7 mouse cellular contexts compared by ENCODE assay signal in the genomic region with DNA sequence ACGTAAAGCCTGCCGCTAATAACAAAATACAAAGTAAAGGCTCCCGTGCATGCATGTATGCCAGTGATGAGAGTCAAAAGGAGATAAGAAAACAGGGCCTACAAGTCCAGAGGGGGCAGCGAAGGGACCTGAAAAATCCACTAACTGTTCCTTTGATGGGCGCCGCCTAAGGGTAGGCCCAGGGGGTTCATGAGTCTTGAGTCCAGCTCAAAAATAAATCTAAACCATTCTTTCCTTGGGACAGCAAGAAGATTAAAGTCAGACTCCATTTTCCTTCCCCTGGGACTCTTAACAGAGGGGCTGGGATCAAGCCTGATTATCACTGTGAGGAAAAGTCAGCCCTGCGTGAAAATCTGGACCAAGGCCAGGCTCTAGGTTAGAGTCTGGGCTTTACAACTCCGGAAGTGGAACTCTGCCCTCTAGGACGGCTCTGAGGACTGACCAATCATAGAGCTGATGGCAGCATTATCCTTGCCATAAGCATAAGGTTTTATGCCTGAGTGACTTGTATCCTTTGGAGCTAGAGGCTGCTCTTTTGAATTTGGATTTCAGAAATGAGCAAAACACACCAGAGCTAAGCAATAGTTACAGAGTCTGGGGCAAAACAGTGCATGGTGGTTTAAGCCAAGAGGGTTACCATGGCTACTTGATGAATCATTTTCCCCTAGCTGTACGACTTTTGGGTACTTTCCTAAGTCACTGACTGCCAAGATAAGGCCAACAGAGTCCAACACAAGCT.
DNase-seq lines count a peak whose midpoint lies in the region; ATAC-seq and TF ChIP-seq lines count a peak whose summit lies in the region.

No protein-coding gene starts in this region.

- no peak for TF ChIP-seq EP300 in lung, postnatal 0 days (IDR thresholded peaks at IDR 0.05)
- no peak for TF ChIP-seq EP300 in stomach, postnatal 0 days (optimal IDR thresholded peaks at IDR 0.05)

- H3K4me3 ChIP-seq in intestine, embryonic 14.5 days (ENCODE audit: low read depth, low read length) = no peak overlapping the region
- H3K4me3 ChIP-seq in lung, postnatal 0 days (ENCODE audit: low read depth, low read length) = no peak overlapping the region
- no peak overlapping the region for H3K4me3 ChIP-seq in stomach, postnatal 0 days (ENCODE audit: low read depth, low read length)

- 71% methylated on average over 10 of the region's 10 CpGs for WGBS in intestine, embryonic 14.5 days
- 64% methylated on average over 10 of the region's 10 CpGs for WGBS in lung, postnatal 0 days
- 54% methylated on average over 10 of the region's 10 CpGs for whole genome bisulfite sequencing in stomach, postnatal 0 days

- no peaks in the 10 kb centered on the region; the same call in 1 of the 2 replicates for H3K36me3 ChIP-seq in intestine, embryonic 14.5 days (ENCODE audit: control insufficient read depth, insufficient read depth, low read length)
- peaks cover 10% of the 10 kb centered on the region; the same call in 1 of the 2 replicates for H3K36me3 ChIP-seq in lung, postnatal 0 days (ENCODE audit: insufficient read depth, low read length)
- H3K36me3 ChIP-seq in stomach, postnatal 0 days (ENCODE audit: control insufficient read depth, insufficient read depth, low read length) = no peaks in the 10 kb centered on the region

- H3K4me2 ChIP-seq in intestine, embryonic 14.5 days (ENCODE audit: low read length) = no peak overlapping the region
- no peak overlapping the region for H3K4me2 ChIP-seq in lung, postnatal 0 days (replicated peaks; ENCODE audit: low read depth, low read length)
- no peak overlapping the region for H3K4me2 ChIP-seq in stomach, postnatal 0 days (replicated peaks; ENCODE audit: low read depth)

- H3K9me3 ChIP-seq in intestine, embryonic 14.5 days (ENCODE audit: control insufficient read depth, low read length) = no peaks in the 10 kb centered on the region
- no peaks in the 10 kb centered on the region for H3K9me3 ChIP-seq in lung, postnatal 0 days (ENCODE audit: low read length)
- H3K9me3 ChIP-seq in stomach, postnatal 0 days (ENCODE audit: control insufficient read depth, low read length) = no peaks in the 10 kb centered on the region

- H3K4me1 ChIP-seq in intestine, embryonic 14.5 days (replicated peaks; ENCODE audit: control insufficient read depth, insufficient read depth, low read length) = peaks cover 11% of the 10 kb centered on the region; the same call in 1 of the 2 replicates
- peaks cover 3% of the 10 kb centered on the region; the same call in 1 of the 2 replicates for H3K4me1 ChIP-seq in lung, postnatal 0 days (ENCODE audit: insufficient read depth, low read depth, low read length)
- peaks cover 2% of the 10 kb centered on the region; the same call in 1 of the 2 replicates for H3K4me1 ChIP-seq in stomach, postnatal 0 days (replicated peaks; ENCODE audit: control insufficient read depth, insufficient read depth)

- TF ChIP-seq CTCF in lung, postnatal 0 days (IDR thresholded peaks at IDR 0.05) = no peak
- no peak for TF ChIP-seq CTCF in stomach, postnatal 0 days (IDR thresholded peaks at IDR 0.05; ENCODE audit: low read depth)

- peak overlapping the region; percentile 3; the same call in 1 of the 2 replicates for H3K27ac ChIP-seq in intestine, embryonic 14.5 days (ENCODE audit: low read depth)
- no peak overlapping the region; the same call in 1 of the 2 replicates for H3K27ac ChIP-seq in lung, postnatal 0 days (ENCODE audit: low read length)
- peak overlapping the region; percentile 75 for H3K27ac ChIP-seq in stomach, postnatal 0 days (replicated peaks)

- ATAC-seq in intestine, embryonic 14.5 days (replicated peaks; ENCODE audit: low FRiP score, low TSS enrichment, low read depth) = 0 out of 2 replicates have a peak, but pooled peaks have one; percentile 23
- peak; percentile 72 for ATAC-seq in lung, postnatal 0 days
- peak; percentile 80 for ATAC-seq in stomach, postnatal 0 days (ENCODE audit: low FRiP score, low TSS enrichment)

- H3K9ac ChIP-seq in intestine, embryonic 14.5 days (ENCODE audit: low read length) = no peak overlapping the region
- H3K9ac ChIP-seq in lung, postnatal 0 days (replicated peaks; ENCODE audit: low read depth) = no peak overlapping the region
- no peak overlapping the region for H3K9ac ChIP-seq in stomach, postnatal 0 days (ENCODE audit: low read length)

- peak; percentile 71 for DNase-seq in CD4-positive, CD25-positive, alpha-beta regulatory T cell, adult 2 months (ENCODE audit: low read depth, low spot score)
- DNase-seq in T-cell, adult 2 months (ENCODE audit: low spot score) = peak; percentile 31
- peak; percentile 34 for DNase-seq in gastrocnemius, postnatal 10 days
- DNase-seq in intestine, embryonic 14.5 days (ENCODE audit: low spot score) = no peak
- DNase-seq in lung, postnatal 0 days (ENCODE audit: low spot score) = peak; percentile 63
- peak; percentile 52 for DNase-seq in stomach, postnatal 0 days (ENCODE audit: low spot score)
- DNase-seq in urinary bladder, postnatal 4 days (ENCODE audit: low spot score in 2 of 2) = no peak

- H3K27me3 ChIP-seq in intestine, embryonic 14.5 days (replicated peaks; ENCODE audit: control insufficient read depth, insufficient read depth, low read length) = no peaks in the 10 kb centered on the region
- H3K27me3 ChIP-seq in lung, postnatal 0 days (replicated peaks; ENCODE audit: insufficient read depth, low read length) = no peaks in the 10 kb centered on the region
- H3K27me3 ChIP-seq in stomach, postnatal 0 days (ENCODE audit: control insufficient read depth, insufficient read depth, low read length) = no peaks in the 10 kb centered on the region

Comparison
In these comparisons a context has a peak if more than half of its experiments do, and no peak if none do; other contexts are left out.
1. DNase-seq: peak in CD4-positive, CD25-positive, alpha-beta regulatory T cell, adult 2 months (single experiment), T-cell, adult 2 months (single experiment), gastrocnemius, postnatal 10 days (single experiment), lung, postnatal 0 days (single experiment) and stomach, postnatal 0 days (single experiment); none in intestine, embryonic 14.5 days (single experiment) and urinary bladder, postnatal 4 days (0 of 2).
2. ATAC-seq: peak in every context shown above with its lines; median percentile 80 in stomach, postnatal 0 days; 72 in lung, postnatal 0 days; 23 in intestine, embryonic 14.5 days.